In genomic region chrX:165326939-165327698, GRCm38 (mm10) we compare ENCODE assay signal across 8 mouse cellular contexts. TPM values are rescaled to one million over a fixed set of nuclear protein-coding genes. Genes with fewer than 3 reads are reported as not detected.
DNase-seq lines count a peak whose midpoint lies in the region; ATAC-seq lines count a peak whose summit lies in the region.

TSS of gene Glra2 (minus strand) at chrX:165327393.

- H3K27ac ChIP-seq in embryonic facial prominence, embryonic 14.5 days (replicated peaks; ENCODE audit: low read depth, low read length), result no peak within 1 kb of the TSS
- H3K27ac ChIP-seq in intestine, embryonic 15.5 days, result no peak within 1 kb of the TSS
- H3K27ac ChIP-seq in midbrain, embryonic 10.5 days (replicated peaks), result no peak within 1 kb of the TSS

- H3K27me3 ChIP-seq in embryonic facial prominence, embryonic 14.5 days (replicated peaks; ENCODE audit: control insufficient read depth, insufficient read depth, low read length), result no peaks in the 10 kb centered on the region
- no peaks in the 10 kb centered on the region for H3K27me3 ChIP-seq in intestine, embryonic 15.5 days (replicated peaks)
- H3K27me3 ChIP-seq in midbrain, embryonic 10.5 days (ENCODE audit: low read depth, poor library complexity, severe bottlenecking), result peaks cover 21% of the 10 kb centered on the region

- WGBS in embryonic facial prominence, embryonic 14.5 days, result 14% methylated on average over 12 of the region's 12 CpGs
- WGBS in intestine, embryonic 15.5 days, result 14% methylated on average over 12 of the region's 12 CpGs
- 17% methylated on average over 12 of the region's 12 CpGs for WGBS in midbrain, embryonic 10.5 days

- peak within 1 kb of the TSS; percentile 7 for H3K4me3 ChIP-seq in embryonic facial prominence, embryonic 14.5 days (ENCODE audit: low read depth, low read length)
- 0 out of 2 replicates have a peak within 1 kb of the TSS, but pooled peaks have one; percentile 18 for H3K4me3 ChIP-seq in intestine, embryonic 15.5 days (replicated peaks)
- peak within 1 kb of the TSS; percentile 39 for H3K4me3 ChIP-seq in midbrain, embryonic 10.5 days

- peak within 1 kb of the TSS; percentile 43 for H3K4me2 ChIP-seq in embryonic facial prominence, embryonic 14.5 days (ENCODE audit: low read depth, low read length)
- H3K4me2 ChIP-seq in intestine, embryonic 15.5 days (replicated peaks), result peak within 1 kb of the TSS; percentile 57

- ATAC-seq in embryonic facial prominence, embryonic 14.5 days (ENCODE audit: low read depth), result no peak
- ATAC-seq in intestine, embryonic 15.5 days, result no peak
- no peak for ATAC-seq in megakaryocyte-erythroid progenitor cell, adult 5-6 weeks (replicated peaks; ENCODE audit: low FRiP score, low TSS enrichment, poor library complexity, severe bottlenecking)

- peak; percentile 2 for DNase-seq in layer of hippocampus, adult 11-12 months (ENCODE audit: low spot score)
- DNase-seq in layer of hippocampus, adult 9-11 months, result no peak
- DNase-seq in ZHBTc4 (ENCODE audit: low read depth, low spot score), result peak; percentile 70
- peak; percentile 66 for DNase-seq in embryonic facial prominence, embryonic 14.5 days (ENCODE audit: low spot score)
- peak; percentile 49 for DNase-seq in midbrain, embryonic 10.5 days (ENCODE audit: low spot score)
- DNase-seq in gastrocnemius, adult 8-10 months (ENCODE audit: low spot score in 2 of 2), result no peak

- H3K9me3 ChIP-seq in embryonic facial prominence, embryonic 14.5 days (ENCODE audit: control insufficient read depth, low read length), result no peaks in the 10 kb centered on the region
- H3K9me3 ChIP-seq in intestine, embryonic 15.5 days, result no peaks in the 10 kb centered on the region
- no peaks in the 10 kb centered on the region for H3K9me3 ChIP-seq in midbrain, embryonic 10.5 days (replicated peaks)

- H3K4me1 ChIP-seq in embryonic facial prominence, embryonic 14.5 days (ENCODE audit: control insufficient read depth, insufficient read depth, low read length), result no peaks in the 10 kb centered on the region
- no peaks in the 10 kb centered on the region for H3K4me1 ChIP-seq in intestine, embryonic 15.5 days (replicated peaks)
- no peaks in the 10 kb centered on the region for H3K4me1 ChIP-seq in midbrain, embryonic 10.5 days

- no peaks in the 10 kb centered on the region for H3K36me3 ChIP-seq in embryonic facial prominence, embryonic 14.5 days (ENCODE audit: control insufficient read depth, insufficient read depth, low read length)
- H3K36me3 ChIP-seq in intestine, embryonic 15.5 days, result no peaks in the 10 kb centered on the region
- no peaks in the 10 kb centered on the region for H3K36me3 ChIP-seq in midbrain, embryonic 10.5 days

- H3K9ac ChIP-seq in embryonic facial prominence, embryonic 14.5 days (ENCODE audit: low read depth, low read length), result no peak within 1 kb of the TSS
- H3K9ac ChIP-seq in intestine, embryonic 15.5 days, result no peak within 1 kb of the TSS

RNA-seq across cellular contexts. Expression of gene Glra2, which starts in this region (rescaled TPM):
- polyA plus RNA-seq in embryonic facial prominence, embryonic 14.5 days (2014; fragmentation: Nextera tagmentation; extraction: Ambion mirVana), result 0.07 and 0.08 TPM in 2 replicates
- 0.05 and 0.10 TPM in 2 replicates for polyA plus RNA-seq in intestine, embryonic 15.5 days (2015; fragmentation: Nextera tagmentation; extraction: Ambion mirVana)
- polyA plus RNA-seq in midbrain, embryonic 10.5 days (2016; fragmentation: Nextera tagmentation; extraction: Ambion mirVana), result 0.06 and 0.37 TPM in 2 replicates
- total RNA-seq in megakaryocyte-erythroid progenitor cell, adult 5-6 weeks (2014; fragmentation: Nextera tagmentation), result not detected in 2 replicates
- total RNA-seq in megakaryocyte-erythroid progenitor cell, adult 5-6 weeks (2017), result not detected in 2 replicates
- not detected for total RNA-seq in gastrocnemius, adult 8-10 months (2022)

Comparison
In these comparisons a context has a peak if more than half of its experiments do, and no peak if none do; other contexts are left out.
1. DNase-seq: peak in layer of hippocampus, adult 11-12 months (single experiment) and ZHBTc4 (single experiment); none in layer of hippocampus, adult 9-11 months (single experiment) and gastrocnemius, adult 8-10 months (0 of 2).
2. Peak in DNase-seq, H3K4me3 ChIP-seq and H3K4me2 ChIP-seq in embryonic facial prominence, embryonic 14.5 days; RNA of the gene not detected or under 1 TPM.
3. Peak in DNase-seq and H3K4me3 ChIP-seq in midbrain, embryonic 10.5 days; RNA of the gene not detected or under 1 TPM.
4. Peak in every context shown above with its lines, with median percentiles within 50 percentile points of each other: H3K4me3 ChIP-seq.